Mouse (Mus musculus) liver, embryonic 16.5 days (tissue): ENCODE results near the gene Lifr. TPM values are rescaled to one million over a fixed set of nuclear protein-coding genes. Genes with fewer than 3 reads are reported as not detected.

Experiments used
- ATAC-seq: fragments of 200-750 bp; cut with Nextera tagmentation; 2 replicates; pipeline ENCODE4 v1.8.0; 2017; ENCODE audit warnings: low read depth, mild to moderate bottlenecking, moderate number of reproducible peaks, moderate library complexity
- H3K27ac ChIP-seq: fragments of 300-500 bp; sonication (generic); 2 replicates; pipeline ENCODE4 v1.5.1; 2014; ENCODE audit warnings: mild to moderate bottlenecking, low read length
- H3K27me3 ChIP-seq: fragments of 300-500 bp; sonication (generic); 2 replicates; pipeline ENCODE4 v1.6.1; 2014; ENCODE audit warnings: low read depth, low read length, mixed read lengths; ENCODE audit not compliant: control insufficient read depth, insufficient read depth
- H3K36me3 ChIP-seq: fragments of 300-500 bp; sonication (generic); 2 replicates; pipeline ENCODE4 v1.6.1; 2014; ENCODE audit warnings: mild to moderate bottlenecking; ENCODE audit not compliant: control insufficient read depth, insufficient read depth
- H3K4me1 ChIP-seq: fragments of 300-500 bp; sonication (generic); 2 replicates; pipeline ENCODE4 v1.6.1; 2014; ENCODE audit warnings: low read depth, low read length, mixed read lengths; ENCODE audit not compliant: control insufficient read depth
- H3K4me2 ChIP-seq: fragments of 300-500 bp; sonication (generic); 2 replicates; pipeline ENCODE4 v1.6.1; 2014; ENCODE audit warnings: low read depth, low read length, mixed read lengths
- H3K4me3 ChIP-seq: fragments of 300-500 bp; sonication (generic); 2 replicates; pipeline ENCODE4 v1.5.1; 2014; ENCODE audit warnings: low read depth, mild to moderate bottlenecking, low read length
- H3K9ac ChIP-seq: fragments of 300-500 bp; sonication (generic); 2 replicates; pipeline ENCODE4 v1.6.1; 2014; ENCODE audit warnings: low read depth, low read length
- H3K9me3 ChIP-seq: fragments of 300-500 bp; sonication (generic); replicated peaks from 2 replicates; pipeline ENCODE4 v1.6.1; 2016; ENCODE audit warnings: low read length; ENCODE audit not compliant: control insufficient read depth
- WGBS: fragments of 180-500 bp; shearing (Covaris S2); extraction: QIAGEN DNeasy Blood & Tissue Kit; methylation state at CpG from one replicate; pipeline ENCODE4 v1.1.7; 2014; ENCODE audit not compliant: insufficient replicate concordance; 5-methylcytosine and 5-hydroxymethylcytosine counted together
- polyA plus RNA-seq: library from polyadenylated mRNA; unstranded; fragments of >200 nt; fragmentation: Nextera tagmentation; extraction: Ambion mirVana; gene quantifications from 2 replicates; pipeline ENCODE4 v1.2.1, GENCODE M21; 2015

Gene Lifr
- polyA plus RNA-seq, 1 experiment from 2014 or later, result 33.6 TPM

- Histone ChIP-seq H3K4me1 (no peaks in the 10 kb centered on the region), H3K9me3 (no peaks in the 10 kb centered on the region), H3K27ac (no peak overlapping the region), H3K4me3 (no peak overlapping the region), H3K27me3 (no peaks in the 10 kb centered on the region), H3K36me3 (no peaks in the 10 kb centered on the region), H3K9ac (no peak overlapping the region), H3K4me2 (no peak overlapping the region)
- WGBS, result 65% methylated on average over 4 of the region's 4 CpGs
- ATAC-seq, result no peak
Observed at GRCm38 (mm10) chr15:7061995-7062697, 28.3 kb upstream of the Lifr start.

- no peak overlapping the region for H3K4me3 ChIP-seq
- H3K9ac ChIP-seq, result no peak overlapping the region
- no peaks in the 10 kb centered on the region for H3K9me3 ChIP-seq
- ATAC-seq, result no peak
- no peak overlapping the region for H3K27ac ChIP-seq
- no peaks in the 10 kb centered on the region for H3K4me1 ChIP-seq
- 61% methylated on average over 1 of the region's 1 CpGs for WGBS
- no peaks in the 10 kb centered on the region for H3K36me3 ChIP-seq
- no peak overlapping the region for H3K4me2 ChIP-seq
- H3K27me3 ChIP-seq, result no peaks in the 10 kb centered on the region
Observed at GRCm38 (mm10) chr15:7062698-7063009, 27.8 kb upstream of the Lifr start.

- H3K27ac ChIP-seq, result no peak overlapping the region
- no peak overlapping the region for H3K9ac ChIP-seq
- no peak for ATAC-seq
- no peak overlapping the region for H3K4me2 ChIP-seq
- H3K27me3 ChIP-seq, result no peaks in the 10 kb centered on the region
- no peak overlapping the region for H3K4me3 ChIP-seq
- no peaks in the 10 kb centered on the region for H3K36me3 ChIP-seq
- H3K9me3 ChIP-seq, result no peaks in the 10 kb centered on the region
- 60% methylated on average over 9 of the region's 9 CpGs for WGBS
- no peaks in the 10 kb centered on the region for H3K4me1 ChIP-seq
Observed at GRCm38 (mm10) chr15:7063521-7064240, 26.7 kb upstream of the Lifr start.

GRCm38 (mm10) chr15:7064992-7065523, 25.4 kb upstream of the Lifr start:
- no peak overlapping the region for H3K9ac ChIP-seq
- no peak overlapping the region for H3K4me3 ChIP-seq
- H3K36me3 ChIP-seq, result no peaks in the 10 kb centered on the region
- 60% methylated on average over 14 of the region's 14 CpGs for WGBS
- H3K27ac ChIP-seq, result no peak overlapping the region
- H3K4me2 ChIP-seq, result no peak overlapping the region
- no peaks in the 10 kb centered on the region for H3K4me1 ChIP-seq
- no peaks in the 10 kb centered on the region for H3K27me3 ChIP-seq
- ATAC-seq, result no peak
- H3K9me3 ChIP-seq, result no peaks in the 10 kb centered on the region

GRCm38 (mm10) chr15:7065624-7066023, 24.8 kb upstream of the Lifr start:
- Histone ChIP-seq H3K27me3 (no peaks in the 10 kb centered on the region), H3K4me3 (no peak overlapping the region), H3K27ac (no peak overlapping the region), H3K4me1 (no peaks in the 10 kb centered on the region), H3K36me3 (no peaks in the 10 kb centered on the region), H3K9me3 (no peaks in the 10 kb centered on the region), H3K9ac (no peak overlapping the region), H3K4me2 (no peak overlapping the region)
- WGBS, result 57% methylated on average over 5 of the region's 5 CpGs
- ATAC-seq, result no peak

- H3K9me3 ChIP-seq, result no peaks in the 10 kb centered on the region
- WGBS, result 66% methylated on average over 3 of the region's 3 CpGs
- H3K4me3 ChIP-seq, result no peak overlapping the region
- no peak overlapping the region for H3K9ac ChIP-seq
- no peaks in the 10 kb centered on the region for H3K36me3 ChIP-seq
- H3K4me1 ChIP-seq, result no peaks in the 10 kb centered on the region
- H3K27me3 ChIP-seq, result no peaks in the 10 kb centered on the region
- H3K4me2 ChIP-seq, result no peak overlapping the region
- no peak for ATAC-seq
- H3K27ac ChIP-seq, result no peak overlapping the region
Observed at GRCm38 (mm10) chr15:7066752-7067151, 23.7 kb upstream of the Lifr start.

GRCm38 (mm10) chr15:7069374-7069773, 21.0 kb upstream of the Lifr start:
- no peak for ATAC-seq
- Histone ChIP-seq H3K9ac (no peak overlapping the region), H3K4me3 (no peak overlapping the region), H3K4me2 (no peak overlapping the region), H3K4me1 (no peaks in the 10 kb centered on the region), H3K9me3 (no peaks in the 10 kb centered on the region), H3K27ac (no peak overlapping the region), H3K36me3 (no peaks in the 10 kb centered on the region), H3K27me3 (no peaks in the 10 kb centered on the region)
- 59% methylated on average over 7 of the region's 7 CpGs for WGBS

GRCm38 (mm10) chr15:7070199-7070794, 20.1 kb upstream of the Lifr start:
- H3K4me1 ChIP-seq, result no peaks in the 10 kb centered on the region
- H3K4me3 ChIP-seq, result no peak overlapping the region
- no peak overlapping the region for H3K27ac ChIP-seq
- 37% methylated on average over 6 of the region's 6 CpGs for WGBS
- peak; percentile 30; the same call in 1 of the 2 replicates for ATAC-seq
- no peak overlapping the region for H3K4me2 ChIP-seq
- no peaks in the 10 kb centered on the region for H3K9me3 ChIP-seq
- H3K9ac ChIP-seq, result no peak overlapping the region
- H3K36me3 ChIP-seq, result no peaks in the 10 kb centered on the region
- H3K27me3 ChIP-seq, result no peaks in the 10 kb centered on the region

GRCm38 (mm10) chr15:7073269-7073668, 17.1 kb upstream of the Lifr start:
- H3K27ac ChIP-seq, result no peak overlapping the region
- no peak for ATAC-seq
- no peak overlapping the region for H3K4me2 ChIP-seq
- H3K4me3 ChIP-seq, result no peak overlapping the region
- WGBS, result 42% methylated on average over 3 of the region's 3 CpGs
- no peak overlapping the region for H3K9ac ChIP-seq
- H3K36me3 ChIP-seq, result no peaks in the 10 kb centered on the region
- H3K4me1 ChIP-seq, result no peaks in the 10 kb centered on the region
- no peaks in the 10 kb centered on the region for H3K27me3 ChIP-seq
- H3K9me3 ChIP-seq, result no peaks in the 10 kb centered on the region
